Mouse (Mus musculus): ENCODE measurements around the gene Cfap61.

Gene Cfap61

DNA sequence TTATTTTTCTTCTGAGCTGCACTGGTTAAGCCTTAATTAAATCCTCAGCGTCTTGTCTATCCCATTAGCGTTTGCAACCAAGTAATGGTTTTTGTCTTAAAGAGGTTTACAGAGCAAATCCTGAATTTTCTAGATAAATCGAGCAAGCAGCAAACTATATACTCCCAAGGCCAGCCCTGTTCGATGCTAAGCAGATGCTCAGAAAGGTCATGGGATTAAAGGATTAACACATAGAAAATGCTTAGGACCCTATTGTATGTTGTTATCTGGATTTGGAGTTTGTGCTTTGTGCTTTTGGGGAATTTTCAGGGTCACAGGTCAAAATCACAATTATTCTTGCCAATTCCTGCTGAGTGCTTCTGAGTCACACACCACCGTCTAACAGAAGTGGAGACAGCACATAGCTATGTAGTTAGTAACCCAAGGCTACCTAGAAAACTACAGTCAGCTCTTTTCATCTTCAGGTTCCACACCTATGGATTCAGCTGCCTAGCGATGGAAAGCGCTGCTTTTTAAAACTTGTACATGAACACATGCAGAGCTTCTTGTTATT lies 13.9 kb downstream of the Cfap61 start:
- no peak for DNase-seq (ENCODE audit: extremely low read depth, insufficient read length, low spot score)

DNA sequence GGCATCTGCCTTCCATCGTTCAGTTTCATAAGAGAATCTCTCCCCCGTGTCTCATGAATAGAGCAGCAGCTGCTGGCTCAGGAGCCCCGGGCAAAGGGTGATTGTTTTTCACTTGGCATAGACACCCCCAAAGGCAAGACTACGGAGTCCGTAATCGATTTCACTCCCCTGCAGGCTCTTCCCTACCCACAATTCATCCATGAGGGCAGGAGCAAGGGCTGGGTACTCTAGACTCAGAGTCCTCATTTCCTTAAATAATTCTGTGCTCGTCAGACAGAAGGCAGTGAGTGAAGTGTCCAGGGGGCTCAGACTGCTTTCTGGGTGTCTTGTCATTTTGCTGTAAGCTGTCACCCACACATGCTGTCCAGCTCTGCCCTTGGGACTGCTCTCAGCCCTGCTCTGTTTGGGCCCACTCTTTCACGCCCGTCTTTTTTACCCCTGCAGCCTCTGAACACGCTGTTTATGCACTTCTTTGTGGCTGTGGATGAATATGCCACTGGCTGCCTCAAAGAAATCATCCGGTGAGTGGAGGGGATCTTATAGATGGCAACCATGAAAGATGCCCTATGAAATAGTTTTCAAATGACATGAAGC lies 15.0 kb downstream of the Cfap61 start:
- DNase-seq (ENCODE audit: extremely low read depth, insufficient read length, low spot score): no peak

DNA sequence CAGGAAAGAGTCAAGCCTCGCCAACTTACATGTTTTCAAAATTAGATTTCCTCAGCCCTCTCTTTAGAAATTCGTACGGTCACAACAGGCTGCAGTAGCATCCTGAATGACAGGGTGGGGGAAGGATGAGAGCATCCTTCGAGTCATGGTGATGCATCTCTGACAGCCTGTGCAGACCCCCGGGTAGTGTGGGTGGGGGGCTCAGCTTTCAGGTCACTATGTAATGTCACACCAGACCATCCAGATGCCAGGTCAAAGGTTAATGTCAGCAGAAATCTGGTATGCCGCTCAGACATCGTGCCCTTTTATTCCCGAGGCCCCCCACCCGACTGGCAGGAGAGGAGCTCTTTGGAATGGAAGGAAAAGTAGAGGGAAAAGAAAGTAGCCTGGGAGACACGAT lies 15.7 kb downstream of the Cfap61 start:
- DNase-seq (ENCODE audit: extremely low read depth, insufficient read length, low spot score): no peak

DNA sequence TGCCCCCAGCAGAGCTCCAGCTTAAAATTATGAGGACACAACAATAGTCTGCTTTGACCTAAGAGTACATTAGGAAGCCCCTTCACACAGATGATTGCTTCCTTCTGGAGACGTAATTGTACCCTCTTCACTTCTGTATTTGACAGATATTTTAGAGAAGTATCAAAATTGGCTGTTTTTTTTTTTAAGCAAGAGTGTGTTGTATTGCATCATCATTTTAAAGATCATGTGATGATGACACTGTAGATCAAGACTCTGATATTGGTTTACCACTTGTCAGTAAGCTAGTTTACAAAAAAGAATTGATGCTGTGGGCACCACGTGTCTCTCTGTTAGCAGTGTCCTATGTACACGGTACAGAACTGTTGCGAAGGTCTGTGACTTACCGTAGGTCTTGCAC lies 18.1 kb downstream of the Cfap61 start:
- DNase-seq (ENCODE audit: extremely low read depth, insufficient read length, low spot score): no peak

DNA sequence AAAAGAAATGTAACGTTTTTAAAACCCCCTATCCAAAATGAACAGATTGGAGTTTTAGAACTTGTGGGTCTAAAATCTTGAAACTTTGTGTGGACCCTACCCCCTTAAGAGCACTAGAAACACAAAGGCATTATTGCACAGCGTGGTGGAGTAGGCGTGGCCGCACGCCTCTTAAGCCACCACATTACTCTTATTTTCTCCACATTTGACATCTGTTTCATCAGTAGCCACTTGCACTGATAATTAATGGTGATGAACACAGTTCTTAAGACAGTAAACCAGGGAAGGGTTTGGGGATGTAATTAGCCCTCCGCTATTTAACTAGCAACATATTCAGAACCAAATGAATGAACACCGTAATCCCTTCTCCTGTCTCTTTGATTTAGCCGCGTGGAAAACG lies 21.3 kb downstream of the Cfap61 start:
- no peak for DNase-seq (ENCODE audit: extremely low read depth, insufficient read length, low spot score)

DNA sequence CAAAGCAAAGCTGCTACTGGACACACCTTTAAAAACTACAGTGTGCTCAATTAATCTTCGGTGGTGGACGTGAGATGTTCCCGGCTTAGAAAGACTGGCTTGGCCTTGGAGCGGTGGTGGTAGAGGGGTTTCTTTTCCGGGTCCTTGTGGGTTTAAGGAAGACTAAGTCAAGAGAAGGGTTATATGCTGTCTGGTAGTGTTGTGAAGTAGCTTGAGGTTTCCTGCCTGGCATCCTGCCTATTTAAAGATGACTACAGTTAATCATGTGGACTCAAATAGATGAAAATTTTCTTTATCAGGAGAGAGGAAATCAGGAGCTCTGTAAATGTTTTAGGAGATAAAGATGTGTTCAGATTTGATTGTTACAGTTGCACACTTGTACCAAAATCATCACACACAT lies 21.7 kb downstream of the Cfap61 start:
- no peak for DNase-seq (ENCODE audit: extremely low read depth, insufficient read length, low spot score)

DNA sequence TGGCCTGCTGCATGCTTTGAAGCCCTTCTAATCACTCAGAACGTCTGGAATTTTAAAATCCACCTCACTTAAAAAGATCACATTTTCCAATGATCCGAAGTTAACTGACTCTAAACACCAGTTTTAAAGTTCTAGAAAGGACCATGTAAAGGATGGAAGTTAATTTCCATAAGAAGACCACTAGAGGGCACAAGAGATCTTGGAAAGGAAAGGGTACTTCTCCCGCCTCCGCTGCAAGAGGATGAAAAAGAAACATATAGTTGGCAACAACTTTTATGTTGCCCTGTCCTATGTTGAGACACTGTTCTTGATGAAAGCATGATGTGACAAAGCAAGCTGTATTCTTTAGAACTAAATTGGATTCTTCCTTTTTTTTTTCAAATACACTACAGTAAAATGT lies 22.9 kb downstream of the Cfap61 start:
- no peak for DNase-seq (ENCODE audit: extremely low read depth, insufficient read length, low spot score)

DNA sequence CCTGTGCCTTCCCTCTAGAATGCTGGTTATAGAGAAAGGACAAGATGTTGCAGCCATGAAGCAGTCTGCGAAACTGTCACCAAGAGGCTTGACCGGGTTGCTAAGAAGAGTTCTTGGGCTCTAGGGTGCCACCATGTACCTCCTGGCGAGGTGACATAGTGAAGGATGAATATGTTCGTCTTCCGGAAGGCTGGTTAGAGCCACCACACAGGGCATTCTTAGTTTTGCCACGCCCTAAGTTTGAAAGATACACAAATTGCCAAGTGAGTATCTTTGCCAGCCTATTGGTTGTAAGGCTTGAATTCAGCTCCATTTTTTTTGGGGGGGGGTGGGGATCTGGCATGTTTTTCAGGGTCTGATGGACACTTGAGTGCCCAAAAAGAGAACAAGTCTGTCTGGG lies 23.5 kb downstream of the Cfap61 start:
- DNase-seq (ENCODE audit: extremely low read depth, insufficient read length, low spot score): no peak

DNA sequence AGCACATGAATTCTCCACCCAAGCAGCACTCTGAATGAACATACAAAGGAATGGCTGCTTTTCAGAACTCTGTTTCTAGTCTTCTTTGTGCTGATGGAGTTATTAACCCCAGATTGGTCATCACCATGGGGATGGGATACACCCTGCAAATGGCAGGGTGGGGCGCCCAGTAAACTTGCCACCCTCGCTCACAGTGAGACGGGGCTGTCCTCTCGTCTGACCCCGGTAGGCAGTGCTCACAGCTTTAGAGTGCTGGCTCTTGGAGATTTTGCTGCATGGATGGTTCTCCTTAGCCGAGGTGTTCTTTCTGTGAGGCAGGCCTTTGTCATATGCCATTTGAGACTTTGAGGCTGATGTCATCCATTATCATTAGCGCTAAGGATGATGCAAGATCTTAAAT lies 24.0 kb downstream of the Cfap61 start:
- DNase-seq (ENCODE audit: extremely low read depth, insufficient read length, low spot score): no peak

DNA sequence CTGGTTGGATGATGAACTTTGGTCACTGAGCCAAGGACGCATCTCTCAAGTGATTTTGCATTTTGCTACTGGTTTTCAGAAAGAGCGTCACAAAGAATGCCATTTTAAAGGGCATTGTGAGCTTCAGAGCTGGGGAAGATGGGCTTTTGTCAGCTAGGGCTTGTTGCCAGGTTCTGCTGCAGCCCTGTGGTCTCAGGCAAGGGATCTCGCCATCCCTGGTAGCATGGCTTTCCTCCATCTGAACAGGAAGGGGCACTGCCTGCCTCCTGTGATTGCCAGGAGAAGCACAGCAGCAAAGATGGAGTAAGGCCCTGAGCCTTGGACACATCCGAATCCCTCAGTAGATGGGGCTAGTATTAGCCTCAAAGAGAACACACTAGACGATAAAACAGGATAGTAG lies 27.3 kb downstream of the Cfap61 start:
- DNase-seq (ENCODE audit: extremely low read depth, insufficient read length, low spot score): no peak

DNA sequence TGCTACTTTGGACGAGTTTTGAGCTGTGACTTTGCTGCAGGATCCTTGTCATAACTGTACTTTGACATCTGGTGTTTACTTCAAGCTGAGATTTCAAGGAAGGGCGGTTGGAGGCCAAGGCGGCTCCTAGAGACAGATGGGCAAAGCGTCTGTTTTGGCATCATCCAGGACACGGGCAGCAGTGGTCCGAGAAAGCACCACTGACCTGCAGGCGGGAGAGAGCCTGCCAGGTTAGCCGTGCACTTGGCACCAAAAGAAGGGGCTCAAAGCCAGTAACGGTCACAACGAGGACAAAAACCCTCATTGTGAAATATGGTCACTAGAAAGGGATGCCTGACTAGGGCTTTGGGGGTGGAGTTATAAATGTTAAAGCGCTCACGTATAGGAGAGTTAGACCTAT lies 36.2 kb downstream of the Cfap61 start:
- DNase-seq (ENCODE audit: extremely low read depth, insufficient read length, low spot score): no peak

DNA sequence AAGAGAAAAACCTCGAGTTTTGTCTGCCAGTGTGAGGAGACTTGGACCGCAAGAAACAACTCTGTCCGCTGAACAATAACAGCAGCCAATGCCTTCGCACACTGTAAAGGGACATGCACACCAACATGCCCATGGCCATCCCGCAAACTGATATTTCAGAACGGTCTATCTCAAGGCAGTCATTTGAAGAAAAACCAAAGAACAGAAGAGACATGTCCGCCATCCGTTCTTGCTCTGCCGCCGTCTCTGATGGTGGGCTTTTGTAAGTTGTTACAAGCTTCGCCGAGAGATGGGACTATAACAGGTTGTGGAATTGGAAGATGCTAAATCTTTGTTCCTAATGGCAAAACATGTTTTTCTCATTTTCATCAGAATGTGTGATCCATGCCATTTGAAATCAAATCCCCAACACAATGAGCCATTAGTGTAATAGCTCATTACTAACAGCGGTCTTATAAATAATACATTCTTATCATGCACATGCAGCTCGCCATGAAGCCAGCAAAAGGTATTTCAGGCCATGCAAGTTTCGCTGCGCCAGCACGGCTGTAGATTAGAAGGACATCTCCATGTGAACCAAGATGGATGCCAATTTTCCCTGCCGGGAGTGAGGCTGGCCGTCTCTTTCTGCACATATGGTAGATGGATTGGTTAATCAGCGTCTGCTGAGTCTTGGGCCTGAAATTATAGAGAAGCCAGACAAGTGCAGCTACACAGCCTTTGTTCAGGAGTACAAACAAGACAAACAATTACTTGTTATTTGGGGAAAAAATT lies 36.8 kb downstream of the Cfap61 start:
- no peak for DNase-seq (ENCODE audit: extremely low read depth, insufficient read length, low spot score)

DNA sequence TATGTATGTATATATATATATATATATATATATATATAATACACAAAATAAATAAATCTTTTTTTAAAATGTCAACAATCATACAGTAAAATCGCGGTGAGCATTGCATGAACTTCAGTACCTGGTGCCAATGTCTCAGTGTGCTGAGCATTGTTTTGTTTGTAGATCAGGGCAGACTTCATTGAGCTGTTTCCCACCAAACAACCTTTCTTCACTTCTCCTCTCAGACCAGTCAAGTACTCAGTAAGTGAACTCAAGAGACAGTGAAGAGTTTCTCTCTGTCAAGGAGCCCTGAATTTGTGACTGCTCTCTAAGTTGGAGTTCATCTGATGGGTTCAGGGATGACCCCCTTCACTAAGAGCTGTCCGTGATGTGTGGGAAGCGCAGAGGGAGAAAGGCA lies 38.0 kb downstream of the Cfap61 start:
- DNase-seq (ENCODE audit: extremely low read depth, insufficient read length, low spot score): no peak

DNA sequence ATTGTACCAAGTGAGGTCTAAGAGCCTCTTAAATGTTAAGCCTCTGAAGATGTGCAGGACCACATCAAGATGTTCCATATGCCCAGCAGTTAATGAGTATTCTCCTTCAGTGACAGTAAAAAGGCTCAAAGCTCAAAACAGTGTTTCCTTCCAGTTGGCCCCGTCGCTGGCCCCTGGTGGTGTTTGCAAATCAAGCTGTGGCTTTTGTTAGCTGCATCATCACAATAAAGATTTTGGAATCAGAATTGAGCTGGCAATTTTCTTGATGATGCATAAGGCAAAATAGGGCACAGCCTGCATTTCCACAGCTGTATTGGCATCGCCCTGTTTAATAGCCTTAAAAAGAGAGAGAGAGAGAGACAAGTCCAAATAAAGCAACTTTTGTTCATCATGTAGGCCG lies 45.0 kb downstream of the Cfap61 start:
- no peak for DNase-seq (ENCODE audit: extremely low read depth, insufficient read length, low spot score)

DNA sequence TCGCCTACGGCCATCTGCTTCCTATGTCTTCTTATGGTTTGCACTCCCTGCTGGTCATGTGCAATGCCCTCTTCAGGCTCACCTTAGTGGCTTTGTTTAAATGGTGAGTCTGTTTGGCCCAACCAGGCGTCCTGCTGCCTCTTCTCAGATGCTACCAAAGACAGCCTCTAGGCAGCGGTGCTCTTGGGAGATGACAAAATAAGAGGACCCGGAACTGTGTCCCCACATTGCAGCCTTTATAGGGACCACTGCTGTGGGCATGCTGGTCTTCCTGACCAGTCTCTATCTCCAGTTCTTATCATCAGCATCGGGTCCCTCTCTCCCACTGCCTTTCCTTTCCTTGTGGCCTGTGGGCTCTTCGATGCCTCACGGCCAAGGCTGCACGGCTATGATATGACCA lies 46.3 kb downstream of the Cfap61 start:
- no peak for DNase-seq (ENCODE audit: extremely low read depth, insufficient read length, low spot score)

DNA sequence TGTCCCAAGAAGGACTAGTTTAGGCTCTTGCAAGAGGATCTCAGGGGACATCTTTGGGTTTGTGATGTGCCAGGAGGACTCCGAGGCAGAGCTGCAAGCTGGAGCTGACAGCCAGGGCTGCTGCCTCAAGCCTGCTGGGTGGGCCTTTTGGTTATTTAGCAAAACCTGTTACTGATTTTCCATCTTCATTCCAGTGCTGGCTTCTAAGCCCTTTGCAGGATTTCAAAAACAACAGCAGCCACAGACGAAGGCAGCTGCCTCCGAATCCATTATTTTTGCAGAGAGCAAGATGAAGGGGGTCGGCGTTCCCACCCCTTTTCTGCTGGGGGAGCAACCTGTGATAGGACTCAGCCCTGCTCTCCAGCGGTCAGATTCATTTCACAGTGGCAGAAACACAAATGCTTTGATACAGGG lies 47.1 kb downstream of the Cfap61 start:
- DNase-seq (ENCODE audit: extremely low read depth, insufficient read length, low spot score): no peak

DNA sequence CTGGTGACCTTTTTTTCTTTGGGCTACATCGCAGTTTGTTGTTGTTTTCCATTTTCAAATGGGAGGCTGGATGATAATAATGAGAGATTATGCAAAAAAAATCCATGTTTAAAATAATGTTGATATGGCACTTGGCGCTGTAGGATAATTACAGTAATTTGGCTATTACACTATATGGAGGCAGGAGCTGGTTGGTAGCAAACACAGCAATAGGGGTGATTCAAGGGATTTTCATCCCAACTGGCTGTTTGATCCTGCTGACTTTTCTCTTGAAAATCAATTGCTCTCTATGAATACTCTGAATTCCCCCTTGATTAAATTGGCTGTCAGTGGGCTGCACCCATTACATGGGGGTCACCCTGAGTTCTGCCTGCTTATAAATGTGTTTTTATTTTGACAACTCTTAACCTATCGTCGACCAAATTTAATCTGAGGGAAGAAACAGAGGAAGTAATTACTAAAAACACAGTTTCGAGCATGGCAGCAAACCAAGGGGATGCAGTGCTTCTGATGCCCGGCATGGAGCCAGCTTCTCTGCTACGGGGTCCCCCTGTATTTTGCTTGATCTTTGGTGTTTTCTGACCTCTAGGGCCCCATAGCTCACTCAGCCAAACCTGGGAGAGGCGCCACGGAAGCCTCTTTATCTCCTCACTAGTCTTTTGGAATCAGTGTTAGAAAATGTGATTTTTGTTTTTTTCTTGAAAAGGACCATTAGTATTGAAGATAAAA lies 47.9 kb downstream of the Cfap61 start:
- DNase-seq (ENCODE audit: extremely low read depth, insufficient read length, low spot score): no peak

DNA sequence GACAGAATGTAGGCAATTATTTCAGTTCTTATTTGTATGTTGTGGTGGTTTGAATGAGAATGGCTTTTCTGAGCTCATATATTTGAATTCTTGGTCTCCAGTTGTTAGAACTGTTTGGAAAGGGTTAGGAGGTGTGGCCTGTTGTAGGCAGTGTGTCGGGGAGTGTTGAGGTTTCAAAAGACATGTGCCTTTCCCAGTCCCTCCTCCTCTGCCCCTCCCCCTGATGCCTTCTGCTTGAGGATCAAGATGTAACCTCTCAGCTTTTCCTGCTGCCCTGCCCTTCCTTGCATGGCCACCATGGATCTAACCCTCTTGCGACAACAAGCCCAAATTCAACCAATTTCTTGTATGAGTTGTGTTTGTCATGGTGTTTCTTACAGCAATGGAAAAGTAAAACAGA lies 53.2 kb downstream of the Cfap61 start:
- no peak for DNase-seq (ENCODE audit: extremely low read depth, insufficient read length, low spot score)

DNA sequence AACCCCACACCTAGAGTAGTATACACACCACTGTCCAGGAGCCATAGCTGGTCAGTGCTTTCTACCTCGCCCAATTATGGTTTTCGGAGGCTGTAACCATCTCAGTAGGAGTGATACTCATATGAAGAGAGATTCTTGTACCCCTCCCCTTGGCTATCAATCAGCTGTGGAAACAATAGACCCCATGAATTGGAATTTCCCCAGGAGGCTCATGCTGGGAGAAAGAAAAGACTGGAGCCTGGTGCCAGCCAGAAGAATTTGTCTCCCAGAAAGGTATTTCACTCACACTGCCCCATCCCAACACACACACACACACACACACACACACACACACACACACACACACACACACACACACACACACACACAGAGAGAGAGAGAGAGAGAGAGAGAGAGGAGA lies 55.9 kb downstream of the Cfap61 start:
- no peak for DNase-seq (ENCODE audit: extremely low read depth, insufficient read length, low spot score)

DNA sequence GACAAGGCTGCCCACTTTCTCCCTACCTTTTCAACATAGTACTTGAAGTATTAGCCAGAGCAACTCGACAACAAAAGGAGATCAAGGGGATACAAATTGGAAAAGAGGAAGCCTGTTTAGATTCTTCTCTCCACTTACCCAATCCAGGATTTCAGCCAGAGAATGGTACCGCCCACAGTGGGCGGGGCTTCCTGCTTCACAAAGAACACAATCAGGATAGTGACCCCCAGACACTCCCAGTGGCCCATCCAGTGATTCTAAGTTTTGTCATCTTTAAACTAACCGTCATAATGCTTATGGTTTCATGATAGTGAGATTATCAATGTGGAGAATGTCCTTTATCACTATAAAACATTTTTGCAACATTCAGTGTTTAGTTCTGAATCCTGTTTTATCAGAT lies 61.9 kb downstream of the Cfap61 start:
- no peak for DNase-seq (ENCODE audit: extremely low read depth, insufficient read length, low spot score)

DNA sequence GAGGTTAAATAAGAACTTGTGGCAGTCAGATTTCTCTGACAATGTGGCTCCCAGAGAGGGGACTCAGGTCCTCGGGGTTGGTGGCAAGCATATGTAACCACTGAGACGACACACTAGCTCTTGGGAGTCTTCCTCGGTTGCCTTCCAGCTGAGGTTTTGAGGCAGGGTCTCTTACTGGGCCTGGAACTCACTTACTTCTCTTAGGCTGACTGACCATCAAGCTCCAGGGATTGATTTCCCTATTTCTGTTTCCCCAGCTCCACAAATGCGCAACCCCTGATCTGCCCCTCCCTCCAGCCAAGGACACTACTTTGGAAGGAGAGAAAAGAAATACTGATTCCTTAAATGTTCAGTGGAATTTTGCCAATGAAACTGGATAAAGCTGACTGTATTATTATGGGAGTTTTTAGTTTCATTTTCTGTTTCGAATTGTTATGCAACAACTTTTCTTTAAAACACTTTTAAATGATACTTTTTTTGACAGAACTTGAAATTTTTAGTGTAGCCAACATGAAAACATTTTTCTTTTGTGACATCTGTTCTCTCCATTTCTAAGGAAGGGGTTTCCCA lies 63.5 kb downstream of the Cfap61 start:
- DNase-seq (ENCODE audit: extremely low read depth, insufficient read length, low spot score): no peak
